Mouse (Mus musculus) MEL (cell line): ENCODE results near the gene Actr8. TPM values are rescaled to one million over a fixed set of nuclear protein-coding genes. Genes with fewer than 3 reads are reported as not detected.

Experiments
- DNase-seq: peaks from one replicate; pipeline ENCODE4 v3.0.0; 2011; ENCODE audit warnings: low read depth, low spot score
- H3K27ac ChIP-seq: 2 replicates; pipeline ENCODE4 v1.5.1; 2012; ENCODE audit warnings: low read depth, mild to moderate bottlenecking, control low read depth, low read length, moderate library complexity; ENCODE audit not compliant: control insufficient read depth
- H3K27me3 ChIP-seq, 2 experiments: fragments of 150-350 bp in 1 of 2; sonication (generic) in 1 of 2; 2 replicates each; pipeline ENCODE4 v1.6.1; 2012; ENCODE audit warnings: low read length in 2 of 2, mild to moderate bottlenecking in 2 of 2, improper control_type of control experiment in 1 of 2, moderate library complexity in 1 of 2; ENCODE audit not compliant: insufficient read depth in 2 of 2, control insufficient read depth in 1 of 2
- H3K36me3 ChIP-seq, 2 experiments: 2 replicates each; pipeline ENCODE4 v1.6.1; 2012 to 2014; ENCODE audit warnings: low read length in 2 of 2, improper control_type of control experiment in 1 of 2, inconsistent platforms in 1 of 2, mild to moderate bottlenecking in 1 of 2; ENCODE audit not compliant: insufficient read depth in 2 of 2, control insufficient read depth in 1 of 2
- H3K4me1 ChIP-seq, 2 experiments: fragments of 150-350 bp in 1 of 2; sonication (generic) in 1 of 2; 2 replicates each; pipeline ENCODE4 v1.6.1; 2012; ENCODE audit warnings: low read length in 2 of 2, improper control_type of control experiment in 1 of 2, mild to moderate bottlenecking in 1 of 2; ENCODE audit not compliant: insufficient read depth in 2 of 2, control insufficient read depth in 1 of 2
- H3K4me3 ChIP-seq, 2 experiments: fragments of 150-350 bp in 1 of 2; sonication (generic) in 1 of 2; 2 replicates each; pipeline ENCODE4 v1.5.1; 2012; ENCODE audit warnings: low read depth in 2 of 2, low read length in 2 of 2, mild to moderate bottlenecking in 2 of 2, moderate library complexity in 2 of 2, control low read depth in 1 of 2, improper control_type of control experiment in 1 of 2; ENCODE audit not compliant: control insufficient read depth in 1 of 2, insufficient read depth in 1 of 2
- H3K79me2 ChIP-seq: 2 replicates; pipeline ENCODE4 v1.6.1; 2012; ENCODE audit warnings: mild to moderate bottlenecking, low read length, moderate library complexity; ENCODE audit not compliant: control insufficient read depth, poor library complexity, insufficient read depth
- H3K9ac ChIP-seq: 2 replicates; pipeline ENCODE4 v1.6.1; 2012; ENCODE audit warnings: low read depth, mild to moderate bottlenecking, control low read depth, low read length, moderate library complexity; ENCODE audit not compliant: control insufficient read depth, poor library complexity, severe bottlenecking
- H3K9me3 ChIP-seq: fragments of 150-350 bp; sonication (generic); replicated peaks from 2 replicates; pipeline ENCODE4 v1.6.1; 2012; ENCODE audit warnings: mild to moderate bottlenecking, low read length, improper control_type of control experiment, moderate library complexity; ENCODE audit not compliant: insufficient read depth
- BHLHE40 ChIP-seq: IDR thresholded peaks from 2 replicates; pipeline ENCODE4 v1.6.1; 2012; ENCODE audit warnings: low read depth, mild to moderate bottlenecking, inconsistent platforms, low read length, improper control_type of control experiment, borderline replicate concordance
- CHD1 ChIP-seq: IDR thresholded peaks from 2 replicates; pipeline ENCODE4 v1.6.1; 2012; ENCODE audit warnings: low read depth, mild to moderate bottlenecking, inconsistent platforms, low read length, improper control_type of control experiment
- CHD2 ChIP-seq: IDR thresholded peaks from 2 replicates; pipeline ENCODE4 v1.6.1; 2011; ENCODE audit warnings: low read length, improper control_type of control experiment
- CTCF ChIP-seq, 3 experiments: IDR thresholded peaks in 2 of 3; conservative IDR thresholded peaks in 1 of 3; 2 replicates each; pipeline ENCODE4 v1.5.1; 2011 to 2012; ENCODE audit warnings: low read length in 3 of 3, low read depth in 2 of 3, mild to moderate bottlenecking in 2 of 3, improper control_type of control experiment in 1 of 3, inconsistent platforms in 1 of 3, mixed read lengths in 1 of 3, moderate library complexity in 1 of 3; ENCODE audit not compliant: control insufficient read depth in 1 of 3, insufficient read depth in 1 of 3, poor library complexity in 1 of 3, severe bottlenecking in 1 of 3
- EP300 ChIP-seq, 2 experiments: IDR thresholded peaks; 2 replicates each; pipeline ENCODE4 v1.6.1; 2011; ENCODE audit warnings: improper control_type of control experiment in 2 of 2, low read length in 2 of 2, low read depth in 1 of 2, mild to moderate bottlenecking in 1 of 2
- ETS1 ChIP-seq: IDR thresholded peaks from 2 replicates; pipeline ENCODE4 v1.6.1; 2012; ENCODE audit warnings: low read depth, mild to moderate bottlenecking, inconsistent platforms, low read length, improper control_type of control experiment, moderate library complexity
- MAFK ChIP-seq: IDR thresholded peaks from 2 replicates; pipeline ENCODE4 v1.6.1; 2011; ENCODE audit warnings: low read depth, mild to moderate bottlenecking, low read length, improper control_type of control experiment, borderline replicate concordance
- MAZ ChIP-seq: IDR thresholded peaks from 2 replicates; pipeline ENCODE4 v1.6.1; 2012; ENCODE audit warnings: low read depth, mild to moderate bottlenecking, inconsistent platforms, low read length, improper control_type of control experiment
- MXI1 ChIP-seq: IDR thresholded peaks from 2 replicates; pipeline ENCODE4 v1.6.1; 2011; ENCODE audit warnings: mild to moderate bottlenecking, low read depth, low read length, improper control_type of control experiment
- MYB ChIP-seq: IDR thresholded peaks from 2 replicates; pipeline ENCODE4 v1.6.1; 2011; ENCODE audit warnings: mild to moderate bottlenecking, low read depth, low read length, improper control_type of control experiment
- NELFE ChIP-seq: IDR thresholded peaks from 2 replicates; pipeline ENCODE4 v1.6.1; 2011; ENCODE audit warnings: low read depth, low read length, improper control_type of control experiment
- POLR2AphosphoS5 ChIP-seq: IDR thresholded peaks from 2 replicates; pipeline ENCODE4 v1.6.1; 2012; ENCODE audit warnings: low read depth, borderline replicate concordance, mild to moderate bottlenecking, inconsistent platforms, low read length, moderate library complexity, mixed read lengths
- RAD21 ChIP-seq: IDR thresholded peaks from 2 replicates; pipeline ENCODE4 v1.6.1; 2011; ENCODE audit warnings: mild to moderate bottlenecking, low read depth, low read length, improper control_type of control experiment
- SMC3 ChIP-seq: IDR thresholded peaks from 2 replicates; pipeline ENCODE4 v1.6.1; 2011; ENCODE audit warnings: low read depth, low read length, improper control_type of control experiment
- TAL1 ChIP-seq: IDR thresholded peaks from 2 replicates; pipeline ENCODE4 v1.6.1; 2012; ENCODE audit warnings: mild to moderate bottlenecking, inconsistent platforms, low read length, moderate library complexity, mixed read lengths
- TBP ChIP-seq: IDR thresholded peaks from 2 replicates; pipeline ENCODE4 v1.8.0; 2011; ENCODE audit warnings: low read depth, low read length, improper control_type of control experiment
- USF1 ChIP-seq: IDR thresholded peaks from 2 replicates; pipeline ENCODE4 v1.6.1; 2014; ENCODE audit warnings: low read depth, mild to moderate bottlenecking, inconsistent platforms, low read length, improper control_type of control experiment, moderate library complexity
- USF2 ChIP-seq, 2 experiments: IDR thresholded peaks; 2 replicates each; pipeline ENCODE4 v1.6.1; 2011 to 2012; ENCODE audit warnings: improper control_type of control experiment in 2 of 2, low read length in 2 of 2, borderline replicate concordance in 1 of 2, inconsistent platforms in 1 of 2, low read depth in 1 of 2, mild to moderate bottlenecking in 1 of 2; ENCODE audit not compliant: insufficient read depth in 1 of 2
- ZC3H11A ChIP-seq: IDR thresholded peaks from 2 replicates; pipeline ENCODE4 v1.6.1; 2012; ENCODE audit warnings: low read depth, mild to moderate bottlenecking, inconsistent platforms, low read length, improper control_type of control experiment
- ZMIZ1 ChIP-seq: IDR thresholded peaks from 2 replicates; pipeline ENCODE4 v1.6.1; 2012; ENCODE audit warnings: low read depth, mild to moderate bottlenecking, inconsistent platforms, low read length, improper control_type of control experiment, moderate library complexity
- polyA plus RNA-seq, 2 experiments: library from polyadenylated mRNA; stranded (reverse) in 1 of 2; unstranded in 1 of 2; fragments of >175 nt in 1 of 2; fragments of >200 nt in 1 of 2; gene quantifications; 2 replicates each; pipeline versions ENCODE4 v1.2.1 to v1.2.4; 2012; ENCODE audit warnings: low replicate concordance in 2 of 2, low read depth in 1 of 2; ENCODE audit not compliant: insufficient read length in 2 of 2, insufficient read depth in 1 of 2, missing spikeins in 1 of 2
- total RNA-seq: library from RNA; depleted of rRNA; stranded (reverse); fragments of 300-350 nt; gene quantifications from 2 replicates; pipeline ENCODE4 v1.2.3, GENCODE M21; 2012

The Actr8 gene
- total and polyA plus RNA-seq, 3 experiments, result 31.0 to 36.4 TPM; not detected in 1

DNA sequence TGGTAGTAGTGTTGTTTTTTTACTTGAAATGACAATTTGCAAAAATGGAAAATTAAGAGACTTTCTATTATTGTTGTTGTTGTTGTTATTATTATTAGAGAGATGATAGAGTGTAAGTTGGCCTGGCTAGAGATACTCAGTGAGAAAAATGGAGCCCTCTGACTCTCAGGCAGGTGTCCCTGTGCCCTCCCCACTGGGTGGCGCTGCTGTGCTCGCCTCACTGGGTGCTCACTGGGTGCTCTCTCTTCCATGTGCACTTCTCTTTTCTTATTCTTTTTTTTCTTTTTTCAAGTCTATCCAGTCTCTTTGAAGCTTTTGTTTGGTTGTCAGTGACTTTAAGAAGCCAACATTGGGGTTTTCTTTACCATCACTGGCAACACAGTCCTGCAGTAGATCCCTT, 49.2 kb downstream of the Actr8 start:
- Histone ChIP-seq H3K79me2 (no peaks in the 10 kb centered on the region), H3K27ac (no peak overlapping the region), H3K27me3 (no peaks in the 10 kb centered on the region), H3K9ac (no peak overlapping the region), H3K36me3 (peaks cover 0 to 6% of the 10 kb centered on the region in 2 experiments; a peak in 2 of 4 replicates), H3K9me3 (no peaks in the 10 kb centered on the region), H3K4me1 (peaks cover 3 to 6% of the 10 kb centered on the region in 2 experiments; a peak in 3 of 4 replicates), H3K4me3 (no peak overlapping the region)
- peak; percentile 35 for DNase-seq
- TF ChIP-seq SMC3 (peak; percentile 58), CTCF (IDR thresholded peaks at IDR 0.05 in 2 of 3, conservative IDR thresholded peaks at IDR 0.05 in 1 of 3; ENCODE audit: control insufficient read depth in 1 of 3, insufficient read depth in 1 of 3, low read depth in 2 of 3, low read length in 3 of 3, poor library complexity in 1 of 3, severe bottlenecking in 1 of 3) (peak; percentile 47 to 77 (median 62)), RAD21 (peak; percentile 37), ZC3H11A (0 out of 2 replicates have a peak, but pooled peaks have one; percentile 18), EP300 (IDR thresholded peaks at IDR 0.05; ENCODE audit: low read depth in 1 of 2, low read length in 2 of 2) (no peak), TAL1 (no peak)

DNA sequence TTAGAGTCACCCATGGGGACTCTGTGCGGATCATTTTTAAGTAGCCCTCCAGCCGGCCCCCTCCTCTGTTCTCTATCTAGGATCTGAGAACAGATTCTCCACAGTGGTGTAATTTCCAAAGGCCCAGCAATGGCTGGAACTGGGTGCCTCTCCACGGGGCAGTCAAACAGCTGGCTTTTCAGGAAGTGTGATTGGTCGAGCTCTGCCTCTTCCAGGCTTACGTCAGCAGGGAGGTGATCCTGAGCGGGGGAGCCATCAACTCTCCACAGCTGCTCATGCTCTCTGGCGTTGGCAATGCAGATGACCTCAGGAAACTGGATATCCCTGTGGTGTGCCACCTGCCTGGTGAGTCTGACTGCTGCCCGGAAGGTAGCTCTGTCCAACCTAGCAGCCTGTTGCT, 55.3 kb downstream of the Actr8 start:
- no peaks in the 10 kb centered on the region for H3K4me1 ChIP-seq
- H3K27me3 ChIP-seq, result no peaks in the 10 kb centered on the region
- H3K36me3 ChIP-seq, result no peaks in the 10 kb centered on the region
- no peak overlapping the region for H3K9ac ChIP-seq
- no peak for DNase-seq
- no peaks in the 10 kb centered on the region for H3K9me3 ChIP-seq
- no peak overlapping the region for H3K4me3 ChIP-seq
- H3K27ac ChIP-seq, result no peak overlapping the region
- H3K79me2 ChIP-seq, result no peaks in the 10 kb centered on the region
- TF ChIP-seq NELFE (no peak), CTCF (IDR thresholded peaks at IDR 0.05 in 2 of 3, conservative IDR thresholded peaks at IDR 0.05 in 1 of 3; ENCODE audit: control insufficient read depth in 1 of 3, insufficient read depth in 1 of 3, low read depth in 2 of 3, low read length in 3 of 3, poor library complexity in 1 of 3, severe bottlenecking in 1 of 3) (no peak), BHLHE40 (no peak), SMC3 (no peak), CHD1 (no peak), MAZ (no peak), MYB (no peak), TBP (no peak), MXI1 (no peak), ZMIZ1 (no peak), USF2 (IDR thresholded peaks at IDR 0.05; ENCODE audit: borderline replicate concordance in 1 of 2, insufficient read depth in 1 of 2, low read depth in 1 of 2, low read length in 2 of 2) (no peak), USF1 (no peak), ETS1 (no peak), POLR2AphosphoS5 (no peak), MAFK (no peak), CHD2 (no peak)
